Mouse (Mus musculus) T-helper 1 cell (primary cell): ENCODE data around the gene Dus1l.
"Not testable (repeated sequence)": the region's sequence is repeated elsewhere in the genome, so short reads cannot be mapped to it uniquely, and the experiment has no call there.

Experiments
- in situ Hi-C: fragments of 300-600 bp; cut with MboI, MseI; formaldehyde crosslinking; loops from one replicate; pipeline ENCODE4 v1.15.1; 2025; ENCODE audit warnings: high pct_unique_total_duplicates

Dus1l gene

DNA sequence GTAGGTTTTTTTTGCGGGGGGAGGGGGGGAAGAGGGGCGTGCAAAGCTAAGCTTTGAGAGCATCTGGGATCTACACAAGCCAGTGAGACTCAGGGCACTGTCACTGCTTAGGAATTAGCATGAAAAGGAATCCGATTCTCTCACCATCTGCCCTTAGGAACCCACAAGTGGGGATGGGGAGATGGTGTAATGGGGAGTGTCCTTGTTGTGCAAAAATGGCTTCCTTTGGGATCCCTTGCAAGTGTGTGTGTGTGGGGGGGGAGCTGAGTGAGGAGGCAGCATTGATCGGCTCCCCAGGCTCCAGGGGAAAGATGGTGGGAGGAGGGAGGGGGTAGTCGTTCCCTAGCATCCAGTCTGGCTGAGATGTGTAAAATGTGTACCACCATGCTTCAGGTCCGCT is 19.1 kb downstream of the Dus1l start:
- in situ Hi-C loops = no loop called here

DNA sequence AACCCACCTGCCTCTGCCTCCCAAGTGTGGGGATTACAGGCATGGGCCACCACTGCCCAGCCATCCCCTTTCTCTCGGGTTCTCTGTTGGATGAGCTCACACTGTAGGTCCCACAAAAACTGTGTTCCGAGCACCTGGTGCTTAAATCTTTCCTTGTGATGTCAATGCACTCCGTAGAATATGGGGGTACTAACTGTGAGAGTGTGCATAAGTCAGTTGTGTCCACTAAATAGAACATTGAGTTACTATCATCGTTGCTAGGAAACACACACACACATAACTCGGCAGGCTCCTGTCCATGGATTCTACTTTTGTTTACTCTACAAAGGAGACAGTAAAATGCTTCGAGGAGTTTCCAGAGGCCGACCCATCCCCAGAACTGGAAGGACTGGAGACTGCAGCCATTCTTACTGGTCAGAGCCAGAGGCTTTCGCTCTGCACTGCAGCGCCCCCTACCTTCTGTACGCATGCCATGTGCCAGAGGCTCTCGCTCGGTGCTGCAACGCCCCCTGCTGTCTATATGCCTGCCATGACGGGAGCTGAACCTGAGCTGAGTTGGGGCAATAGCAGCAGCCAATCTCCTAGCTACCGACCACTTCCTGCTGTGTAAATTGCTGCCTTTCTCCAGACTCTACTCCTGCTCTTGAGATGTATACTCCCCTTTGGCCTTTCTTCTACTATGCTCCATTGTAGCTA is 20.3 kb downstream of the Dus1l start:
- in situ Hi-C loops = no loop called here

DNA sequence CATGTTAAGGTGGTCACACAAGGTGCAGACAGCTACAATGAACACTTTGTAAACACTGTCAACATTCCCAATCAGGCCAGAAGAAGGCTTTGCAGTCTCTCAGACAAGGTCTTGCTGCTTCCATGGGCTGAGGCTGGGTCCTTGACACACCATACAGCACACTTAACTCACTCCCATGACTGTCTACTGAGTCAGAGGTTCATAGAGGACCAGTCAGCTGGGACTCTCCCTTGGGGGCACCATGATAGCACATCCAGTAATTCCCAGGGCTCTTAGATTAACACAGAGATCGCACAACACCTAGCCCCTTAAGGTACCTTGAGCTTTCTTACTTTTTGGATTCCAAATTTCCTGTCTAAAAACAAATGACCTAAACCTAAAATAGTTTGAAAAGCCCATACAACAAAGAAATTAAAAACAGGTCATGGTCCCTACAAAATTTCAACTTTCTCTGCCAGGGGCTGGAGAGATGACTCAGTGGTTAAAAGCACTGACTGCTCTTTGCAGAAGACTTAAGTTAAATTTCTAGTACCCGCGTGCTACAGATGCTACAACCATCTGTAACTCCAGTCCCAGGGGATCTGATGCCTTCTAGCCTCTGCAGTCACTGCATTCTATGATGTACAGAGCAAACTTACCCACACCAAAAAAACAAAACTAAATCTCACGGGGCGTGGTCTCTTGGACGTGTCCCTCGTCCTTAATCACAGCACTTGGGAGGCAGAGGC is 22.6 kb downstream of the Dus1l start:
- in situ Hi-C loops = no loop called here

DNA sequence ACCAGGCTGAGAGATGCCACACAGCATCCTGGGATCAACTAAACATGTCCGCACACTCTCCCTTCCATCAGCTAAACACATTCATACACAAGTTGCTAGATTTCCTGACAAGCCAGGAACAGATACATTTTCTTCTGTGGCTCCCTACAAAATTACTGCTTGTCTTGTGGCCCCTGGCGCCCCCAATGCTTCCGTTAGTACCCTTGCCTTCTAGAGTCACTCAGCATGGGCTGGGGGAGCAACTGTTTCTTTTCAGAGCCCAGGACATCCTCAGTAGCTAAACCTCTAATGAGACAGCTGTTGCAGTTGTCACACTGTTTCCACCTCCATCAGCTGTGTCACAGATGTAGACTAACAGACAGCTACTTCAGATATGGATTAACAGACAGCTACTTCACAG is 23.5 kb downstream of the Dus1l start:
- in situ Hi-C loops = no loop called here

DNA sequence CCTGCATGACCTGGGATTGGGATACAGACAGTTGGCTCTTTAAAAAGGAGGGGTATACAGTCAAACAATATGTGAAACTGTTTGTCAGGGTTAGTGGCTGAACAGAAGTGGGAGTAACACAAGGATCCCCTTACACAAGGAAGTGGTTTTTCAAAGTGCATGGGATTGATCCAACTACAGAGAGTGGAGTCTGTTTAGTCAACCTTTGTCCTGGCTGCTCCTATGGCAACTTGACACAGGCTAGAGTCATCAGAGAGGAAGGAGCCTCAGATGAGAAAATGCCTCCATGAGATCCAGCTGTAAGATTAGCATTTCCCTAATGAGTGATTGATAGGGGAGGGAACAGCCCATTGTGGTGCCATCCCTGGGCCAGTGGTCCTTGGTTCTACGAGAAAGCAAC is 28.0 kb downstream of the Dus1l start:
- in situ Hi-C loops = loop anchor here (5.0 kb wide), 1 partner anchor 41 kb away; the partner anchor contains the start of gene Dcxr

DNA sequence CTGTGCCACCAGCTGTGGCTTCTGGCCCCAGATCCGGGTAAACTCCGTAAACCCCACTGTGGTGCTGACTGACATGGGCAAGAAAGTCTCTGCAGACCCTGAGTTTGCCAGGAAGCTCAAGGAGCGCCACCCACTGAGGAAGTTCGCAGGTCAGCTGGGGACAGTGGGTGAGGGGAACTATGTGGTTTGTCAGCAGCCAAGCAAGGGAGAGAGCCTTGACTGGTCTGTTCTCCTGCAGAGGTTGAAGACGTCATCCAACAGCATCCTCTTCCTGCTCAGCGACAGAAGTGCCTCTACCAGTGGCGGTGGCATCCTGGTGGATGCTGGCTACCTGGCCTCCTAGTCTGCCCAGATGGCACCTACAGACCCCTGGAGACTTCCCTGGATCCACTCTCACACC is 29.2 kb downstream of the Dus1l start:
- in situ Hi-C loops = loop anchor here (5.0 kb wide), 1 partner anchor 40 kb away; the partner anchor contains the start of gene Dcxr

DNA sequence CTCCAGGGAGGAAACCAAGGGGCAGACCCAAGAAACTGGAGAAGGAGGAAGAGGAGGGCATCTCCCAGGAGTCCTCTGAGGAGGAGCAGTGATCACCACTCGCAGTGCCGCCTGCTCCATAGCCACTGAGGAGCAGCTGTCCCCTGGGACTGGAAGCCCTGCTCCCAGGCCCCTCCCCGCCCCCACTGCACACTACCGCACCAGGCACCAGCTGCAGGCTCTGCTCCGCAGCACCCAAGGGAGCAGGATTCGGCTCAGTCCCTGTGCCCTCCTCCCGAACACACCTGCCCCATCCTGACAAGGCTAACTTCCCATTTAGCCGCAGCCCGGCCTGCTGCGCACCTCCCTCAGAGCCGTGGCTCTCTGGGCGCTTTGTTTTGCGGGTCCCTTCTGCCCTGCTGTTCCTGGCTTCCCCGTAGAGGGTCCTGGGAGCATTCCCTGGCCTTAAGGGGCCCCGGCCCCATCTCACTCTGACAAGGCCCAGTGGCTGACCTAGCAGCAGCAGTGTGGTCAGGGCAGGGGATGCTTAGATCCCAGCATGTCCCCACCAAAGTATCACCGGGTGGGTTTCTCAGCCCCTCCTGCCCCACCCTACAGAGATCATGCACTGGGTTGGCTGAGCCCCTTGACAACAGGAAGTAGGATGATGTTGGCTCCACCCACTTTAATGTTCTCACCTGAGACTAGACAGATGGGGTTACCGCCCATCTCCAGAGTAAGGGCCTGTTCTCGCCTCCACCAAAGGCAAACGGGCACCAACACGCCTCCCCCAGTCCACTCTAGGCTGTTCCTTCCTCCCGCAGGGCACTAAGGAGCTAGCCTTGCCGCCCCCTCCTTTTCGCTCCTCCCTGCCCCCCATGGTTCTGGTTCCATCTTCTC is 32.8 kb downstream of the Dus1l start:
- in situ Hi-C loops = not testable (repeated sequence)

DNA sequence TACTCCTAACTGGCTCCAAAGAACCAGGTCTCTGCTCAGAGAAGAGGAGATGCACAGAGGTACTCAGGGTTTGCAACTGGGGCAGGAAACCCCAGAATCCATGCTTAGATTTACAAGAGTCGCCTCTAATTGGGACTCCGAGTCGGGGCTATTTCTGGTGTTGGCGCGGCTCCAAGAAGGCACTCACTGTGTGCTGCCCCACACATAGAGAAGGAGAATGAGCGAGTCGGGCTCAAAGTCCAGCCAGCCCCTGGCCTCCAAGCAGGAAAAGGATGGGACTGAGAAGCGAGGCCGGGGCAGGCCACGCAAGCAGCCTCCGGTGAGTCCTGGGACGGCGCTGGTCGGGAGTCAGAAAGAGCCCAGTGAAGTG is 33.5 kb downstream of the Dus1l start, which contains the start of gene Hmga1b:
TSS of gene Hmga1b (plus strand) at position 123 of the 370 bp plus-strand sequence.
- in situ Hi-C loops = not testable (repeated sequence)

DNA sequence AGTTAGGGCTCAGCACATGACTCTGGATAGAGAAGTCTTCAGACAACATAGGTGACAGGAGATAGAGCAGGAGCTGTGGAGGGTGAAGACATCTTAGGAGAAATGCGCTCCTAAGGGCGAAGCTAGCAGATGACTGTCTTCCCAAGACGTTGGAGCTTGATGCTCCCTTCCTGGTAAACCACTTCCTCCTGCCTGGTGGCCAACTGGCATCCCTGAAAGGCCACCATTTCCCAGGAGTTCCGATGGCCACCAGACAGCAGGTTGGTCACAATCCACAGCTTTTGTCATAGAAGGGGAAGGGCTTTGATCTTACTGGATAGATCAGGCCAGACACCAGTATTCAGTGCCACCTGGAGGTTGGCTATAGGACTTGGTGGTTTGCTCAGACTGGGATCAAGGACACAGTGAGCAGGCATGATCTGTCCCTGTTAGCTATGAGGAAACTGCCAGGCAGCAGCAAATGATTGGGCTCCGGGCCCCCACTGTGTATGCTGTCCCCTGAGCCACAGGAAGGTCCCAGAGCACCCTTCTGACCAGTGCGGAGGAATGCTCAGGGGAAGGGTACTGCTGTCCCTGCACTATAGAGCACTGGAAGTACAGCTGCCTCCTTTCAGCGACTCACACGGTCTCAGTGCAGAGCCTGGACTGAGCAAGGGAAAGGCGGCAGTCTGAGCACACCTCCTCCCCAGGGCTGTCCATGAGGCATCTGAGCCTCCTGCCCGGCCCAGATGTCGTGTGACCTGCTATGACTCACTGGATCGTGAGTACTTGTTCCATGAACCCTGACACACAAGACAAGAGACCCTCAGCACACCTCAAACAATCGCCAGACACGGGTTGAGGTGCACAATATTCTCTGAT is 34.2 kb downstream of the Dus1l start:
- in situ Hi-C loops = no loop called here

DNA sequence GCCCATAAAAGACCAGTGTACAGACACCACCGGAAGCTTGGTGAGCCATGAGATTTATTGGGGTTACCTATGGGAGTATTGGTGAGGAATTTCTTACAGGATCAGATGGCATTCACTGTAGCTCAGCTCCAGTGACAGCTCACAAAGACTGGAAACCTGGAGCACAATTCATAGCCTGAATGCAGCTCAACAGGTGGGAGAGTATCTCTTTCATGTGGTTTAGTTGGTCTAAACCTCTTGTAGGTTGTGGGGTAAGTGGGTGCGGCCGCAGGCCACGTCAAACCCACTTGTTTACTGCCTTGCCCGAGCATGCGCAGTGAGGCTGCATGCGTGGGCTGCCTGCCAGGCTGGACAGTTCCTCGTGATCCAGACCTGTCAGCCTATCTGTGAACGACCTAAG is 36.0 kb downstream of the Dus1l start:
- in situ Hi-C loops = no loop called here

DNA sequence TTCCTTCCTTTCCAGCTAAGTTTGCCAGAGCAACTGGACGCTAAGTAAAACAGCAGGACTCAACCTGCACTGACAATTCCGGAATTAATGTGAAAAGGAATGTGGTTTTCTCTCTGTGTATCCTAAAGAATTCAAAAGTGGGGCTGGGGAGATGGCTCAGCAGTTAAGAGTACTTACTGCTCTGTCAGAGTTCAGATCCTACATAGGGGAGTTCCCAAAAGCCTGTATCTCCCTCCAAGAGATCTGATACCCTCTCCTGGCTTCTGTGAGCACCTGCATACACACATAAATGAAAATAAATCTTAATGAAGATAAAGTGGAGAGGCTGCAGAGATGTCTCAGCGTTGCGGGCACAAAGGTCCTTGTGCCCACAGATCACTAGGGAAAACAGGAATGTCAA is 44.6 kb downstream of the Dus1l start:
- in situ Hi-C loops = no loop called here

DNA sequence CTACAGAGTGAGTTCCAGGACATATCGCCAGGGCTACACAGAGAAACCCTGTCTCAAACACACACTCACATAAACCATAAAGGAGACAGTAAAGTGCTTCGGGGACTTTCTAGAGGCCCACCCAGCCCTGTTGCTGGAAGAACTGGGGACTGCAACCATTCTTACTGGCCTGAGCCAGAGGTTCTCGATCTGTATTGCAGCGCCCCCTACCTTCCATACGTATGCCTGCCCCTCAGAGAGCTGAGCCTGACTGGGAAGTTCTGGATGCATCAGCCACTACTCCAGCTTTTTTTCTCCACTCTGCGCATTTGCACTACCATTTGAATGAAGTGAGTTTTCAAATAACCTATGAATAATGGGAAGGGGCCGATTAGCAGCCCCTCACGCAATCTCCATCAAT is 46.8 kb downstream of the Dus1l start:
- in situ Hi-C loops = no loop called here

DNA sequence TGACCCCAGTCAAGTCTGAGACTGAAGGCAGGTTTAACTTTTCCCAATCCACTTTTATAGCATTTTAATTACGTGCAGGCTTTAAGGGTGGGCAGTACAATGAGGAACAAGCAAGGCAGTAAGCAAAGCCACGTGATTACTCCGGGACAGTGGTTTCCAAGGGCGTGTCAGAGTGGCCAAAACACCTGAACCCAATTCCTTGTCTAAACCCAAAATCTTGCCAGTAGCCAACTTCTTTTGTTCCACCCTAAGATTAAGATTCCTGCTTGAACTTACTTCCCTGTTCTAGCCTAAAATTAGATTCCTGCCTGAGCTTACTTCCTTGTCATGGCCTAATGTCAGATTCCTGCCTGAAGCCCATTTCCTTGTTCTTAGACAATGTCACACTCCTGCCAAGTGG is 48.2 kb downstream of the Dus1l start:
- in situ Hi-C loops = no loop called here

DNA sequence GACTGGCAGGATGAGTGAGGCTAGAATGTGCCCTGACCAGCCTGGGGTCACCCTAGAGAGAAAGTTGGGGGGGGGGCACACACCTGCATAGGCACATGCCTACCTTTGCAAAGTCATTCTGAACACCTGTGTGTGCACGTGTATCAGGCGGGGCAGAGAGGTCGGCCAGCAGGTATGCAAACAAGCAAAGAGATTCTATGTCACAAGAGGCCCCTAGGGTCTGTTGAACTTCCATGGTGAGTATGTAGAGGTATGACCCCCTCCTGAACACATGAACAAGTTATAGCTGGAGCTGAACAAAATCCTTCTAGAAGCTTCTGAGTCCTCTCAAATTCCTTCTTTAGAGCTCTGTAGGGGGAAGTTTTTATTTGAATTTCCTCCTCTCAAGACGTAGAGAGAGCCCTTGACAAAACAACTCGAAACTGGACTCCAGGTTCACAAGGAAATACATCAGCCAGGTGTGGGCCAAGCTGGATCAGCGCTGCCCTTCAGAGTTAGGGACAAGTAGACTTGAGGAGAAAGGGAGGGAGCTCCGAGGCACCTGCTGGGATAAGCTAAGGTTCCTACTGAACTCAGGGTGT is 52.0 kb downstream of the Dus1l start:
- in situ Hi-C loops = no loop called here

DNA sequence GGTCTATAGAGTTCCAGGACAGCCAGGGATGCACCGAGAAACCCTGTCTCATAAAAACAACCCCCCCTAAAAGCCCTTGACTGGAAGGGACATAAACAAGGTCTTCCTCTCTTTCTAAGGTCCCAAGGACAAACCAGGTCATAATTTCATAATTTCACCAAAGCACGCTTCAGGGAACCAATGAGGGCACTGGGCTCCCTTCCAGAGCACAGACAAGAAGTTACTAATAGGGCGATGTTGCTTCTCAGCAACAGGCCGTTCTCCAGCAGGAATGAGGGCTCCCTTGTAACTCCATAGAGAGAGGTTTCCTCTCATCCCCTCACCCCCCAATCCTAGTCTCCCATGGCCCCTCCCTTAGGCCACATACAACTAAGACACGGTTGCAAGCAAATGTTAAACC is 55.2 kb downstream of the Dus1l start:
- in situ Hi-C loops = no loop called here
